Comparison of ENCODE assay signal across 8 mouse cellular contexts in genomic region chr7:135900861-135901321, GRCm38 (mm10).
DNase-seq lines count a peak whose midpoint lies in the region; ATAC-seq and TF ChIP-seq lines count a peak whose summit lies in the region.
"Had no signal": no experiment of that assay in that cellular context is flagged by ENCODE, and none has a peak within 500 bp of the region (broad histone marks: within the 10 kb centered on the region; RNA-seq: fewer than 3 reads in every experiment).

No protein-coding gene starts in this region.

- in situ Hi-C loops in Patski (cut with MboI; ENCODE audit: low pct_unique_long_range_greater_than_20kb), result no loop called here

- 15% methylated on average over 10 of the region's 10 CpGs for WGBS in kidney, embryonic 15.5 days
- WGBS in stomach, postnatal 0 days, result 27% methylated on average over 10 of the region's 10 CpGs

- no peak overlapping the region for H3K9ac ChIP-seq in kidney, embryonic 15.5 days
- H3K9ac ChIP-seq in stomach, postnatal 0 days (ENCODE audit: low read length), result no peak overlapping the region
- H3K9ac ChIP-seq: liver, embryonic 14.5 days had no signal

- H3K9me3 ChIP-seq in kidney, embryonic 15.5 days (replicated peaks), result no peaks in the 10 kb centered on the region
- no peaks in the 10 kb centered on the region for H3K9me3 ChIP-seq in stomach, postnatal 0 days (ENCODE audit: control insufficient read depth, low read length)

- TF ChIP-seq CTCF in Patski (IDR thresholded peaks at IDR 0.05), result no peak
- no peak for TF ChIP-seq CTCF in stomach, postnatal 0 days (IDR thresholded peaks at IDR 0.05; ENCODE audit: low read depth)

- peaks cover 21% of the 10 kb centered on the region for H3K4me1 ChIP-seq in kidney, embryonic 15.5 days
- no peaks in the 10 kb centered on the region for H3K4me1 ChIP-seq in stomach, postnatal 0 days (replicated peaks; ENCODE audit: control insufficient read depth, insufficient read depth)

- DNase-seq in Muller cell, postnatal 12 days (ENCODE audit: inconsistent ontology term), result peak; percentile 68
- peak; percentile 22 for DNase-seq in Patski (ENCODE audit: low read depth, low spot score)
- peak; percentile 36 to 69 for DNase-seq in gastrocnemius, postnatal 4 days (ENCODE audit: low spot score in 2 of 2)
- DNase-seq in stomach, postnatal 0 days (ENCODE audit: low spot score), result peak; percentile 31
- no peak for DNase-seq in spleen, adult 12 weeks (ENCODE audit: low spot score)
- DNase-seq in retina, embryonic 14.5 days (ENCODE audit: low spot score), result no peak

- CTCF ChIA-PET in Patski (lab: Charles Lee), result interaction anchor here (1.0 kb wide), 1 partner anchor 22 kb away, joined by 5 read pairs; no protein-coding TSS in a partner anchor

- no peaks in the 10 kb centered on the region for H3K27me3 ChIP-seq in Patski
- no peaks in the 10 kb centered on the region for H3K27me3 ChIP-seq in kidney, embryonic 15.5 days
- no peaks in the 10 kb centered on the region for H3K27me3 ChIP-seq in stomach, postnatal 0 days (ENCODE audit: control insufficient read depth, insufficient read depth, low read length)

- POLR2A ChIA-PET in Patski (lab: Charles Lee), result interaction anchor here (0.7 kb wide), 1 partner anchor 120 kb away, joined by 3 read pairs; no protein-coding TSS in a partner anchor

- ATAC-seq in Patski, result peak; percentile 57
- peak; percentile 69; the same call in 1 of the 2 replicates for ATAC-seq in kidney, embryonic 15.5 days (replicated peaks; ENCODE audit: low FRiP score)
- ATAC-seq in stomach, postnatal 0 days (ENCODE audit: low FRiP score, low TSS enrichment), result no peak

- H3K27ac ChIP-seq in kidney, embryonic 15.5 days, result 0 out of 2 replicates have a peak overlapping the region, but pooled peaks have one; percentile 20
- H3K27ac ChIP-seq in stomach, postnatal 0 days (replicated peaks), result 0 out of 2 replicates have a peak overlapping the region, but pooled peaks have one; percentile 18
- H3K27ac ChIP-seq: liver, embryonic 14.5 days had no signal

- TF ChIP-seq EP300 in stomach, postnatal 0 days (optimal IDR thresholded peaks at IDR 0.05), result no peak

- H3K4me2 ChIP-seq in kidney, embryonic 15.5 days, result no peak overlapping the region
- H3K4me2 ChIP-seq in stomach, postnatal 0 days (replicated peaks; ENCODE audit: low read depth), result no peak overlapping the region

- H3K36me3 ChIP-seq in kidney, embryonic 15.5 days, result no peaks in the 10 kb centered on the region
- no peaks in the 10 kb centered on the region for H3K36me3 ChIP-seq in stomach, postnatal 0 days (ENCODE audit: control insufficient read depth, insufficient read depth, low read length)

- H3K4me3 ChIP-seq in kidney, embryonic 15.5 days (replicated peaks), result no peak overlapping the region
- no peak overlapping the region for H3K4me3 ChIP-seq in stomach, postnatal 0 days (ENCODE audit: low read depth, low read length)

Comparison
In these comparisons a context has a peak if more than half of its experiments do, and no peak if none do; other contexts are left out.
1. DNase-seq: peak in Muller cell, postnatal 12 days (single experiment), Patski (single experiment), gastrocnemius, postnatal 4 days (2 of 2) and stomach, postnatal 0 days (single experiment); none in spleen, adult 12 weeks (single experiment) and retina, embryonic 14.5 days (single experiment).